Mouse (Mus musculus): Measurements from ENCODE around the gene E130308A19Rik. TPM values are rescaled to one million over a fixed set of nuclear protein-coding genes. Genes with fewer than 3 reads are reported as not detected.

The E130308A19Rik gene
- 10 to 100 TPM in 1 of 3 experiments, 1 to 10 TPM in 2; 7.0 to 25.5 (median 10.0) TPM for polyA plus RNA-seq (2017; shearing (Covaris generic))

DNA sequence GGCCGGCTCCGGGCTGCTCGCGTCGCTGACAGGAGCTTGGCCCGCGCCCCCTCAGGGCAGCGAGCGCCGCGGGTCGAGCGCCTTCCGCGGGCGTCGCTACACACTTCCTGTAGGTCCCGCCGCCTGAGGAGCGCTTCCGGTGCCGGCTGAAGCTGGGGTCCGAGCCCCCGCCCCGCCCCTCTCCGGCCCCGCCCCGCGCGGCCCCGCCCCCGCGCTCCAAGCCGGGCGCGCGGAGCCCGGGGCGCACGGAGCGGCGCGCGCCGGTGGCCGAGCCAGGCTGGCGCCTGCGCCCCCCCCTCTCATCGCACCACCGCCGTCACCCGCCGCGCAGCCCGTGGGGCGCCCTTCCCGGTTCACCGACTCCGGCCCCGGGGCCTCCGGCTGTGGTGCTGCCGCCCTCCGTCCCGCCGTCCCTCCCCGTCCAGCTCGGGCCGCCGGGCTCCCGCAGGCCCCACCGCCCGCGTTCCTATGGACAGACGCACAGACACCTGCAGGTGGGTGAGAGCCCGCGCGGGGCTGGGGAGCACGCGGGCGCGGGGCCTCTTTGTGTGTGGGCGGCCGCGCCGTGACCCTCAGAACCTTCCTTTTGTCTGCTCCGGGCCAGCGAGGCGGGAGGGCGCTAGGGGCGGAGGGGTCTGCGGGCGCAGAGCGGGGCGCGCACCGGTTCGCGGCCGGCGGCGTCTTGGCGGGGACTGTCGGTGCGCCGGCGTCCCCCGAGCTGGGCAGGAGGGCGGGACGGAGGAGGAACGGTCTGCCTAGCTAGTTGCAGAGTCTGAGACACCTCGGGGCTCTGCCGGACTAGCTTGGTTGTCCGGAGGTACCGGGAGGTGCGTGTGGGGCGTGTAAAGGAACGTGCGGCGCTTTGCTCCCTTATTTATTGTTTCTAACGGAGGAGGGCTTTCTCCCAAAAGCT lies at the start of gene E130308A19Rik:
TSS of gene E130308A19Rik (plus strand) at position 214 of the 913 bp plus-strand sequence.
- peak; percentile 86 for ATAC-seq

DNA sequence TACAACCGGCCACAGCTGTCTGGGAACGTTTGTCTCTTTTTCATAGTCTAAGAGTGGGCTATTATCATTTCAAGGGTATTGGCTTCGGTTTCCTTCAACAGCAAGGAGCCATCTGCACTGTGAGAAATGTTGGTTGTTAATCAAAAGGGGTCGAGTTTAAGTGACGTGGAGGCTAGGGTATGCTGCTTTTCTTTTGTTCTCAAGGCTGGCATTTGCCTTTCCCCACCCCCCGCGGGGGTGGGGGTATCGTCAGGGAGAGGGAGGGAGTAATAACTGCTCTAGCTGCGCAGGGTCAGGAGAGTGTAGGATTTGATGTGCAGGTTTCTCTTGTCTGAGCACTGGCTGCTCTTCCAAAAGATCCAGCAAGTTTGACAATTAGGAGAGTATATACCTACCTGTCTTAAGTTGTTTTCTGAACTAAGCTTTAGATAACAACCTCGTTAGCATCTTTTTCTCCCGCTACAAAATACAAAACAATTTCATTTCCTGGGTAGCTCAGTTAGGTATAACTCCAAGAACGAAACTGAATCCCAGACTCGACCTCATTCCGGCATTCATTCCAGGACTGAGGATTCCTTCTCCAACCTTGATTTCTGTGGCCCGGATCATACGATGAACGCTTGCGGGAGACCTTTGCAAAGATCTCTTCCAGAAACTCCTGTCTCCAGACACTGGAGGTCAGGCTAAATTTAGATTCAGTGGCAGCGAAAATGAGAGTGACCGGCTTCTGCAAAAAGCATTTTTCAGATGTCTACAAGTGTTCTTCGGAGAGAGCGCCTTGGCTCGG lies 45.3 kb upstream of the E130308A19Rik start:
- peak; percentile 22 for ATAC-seq

DNA sequence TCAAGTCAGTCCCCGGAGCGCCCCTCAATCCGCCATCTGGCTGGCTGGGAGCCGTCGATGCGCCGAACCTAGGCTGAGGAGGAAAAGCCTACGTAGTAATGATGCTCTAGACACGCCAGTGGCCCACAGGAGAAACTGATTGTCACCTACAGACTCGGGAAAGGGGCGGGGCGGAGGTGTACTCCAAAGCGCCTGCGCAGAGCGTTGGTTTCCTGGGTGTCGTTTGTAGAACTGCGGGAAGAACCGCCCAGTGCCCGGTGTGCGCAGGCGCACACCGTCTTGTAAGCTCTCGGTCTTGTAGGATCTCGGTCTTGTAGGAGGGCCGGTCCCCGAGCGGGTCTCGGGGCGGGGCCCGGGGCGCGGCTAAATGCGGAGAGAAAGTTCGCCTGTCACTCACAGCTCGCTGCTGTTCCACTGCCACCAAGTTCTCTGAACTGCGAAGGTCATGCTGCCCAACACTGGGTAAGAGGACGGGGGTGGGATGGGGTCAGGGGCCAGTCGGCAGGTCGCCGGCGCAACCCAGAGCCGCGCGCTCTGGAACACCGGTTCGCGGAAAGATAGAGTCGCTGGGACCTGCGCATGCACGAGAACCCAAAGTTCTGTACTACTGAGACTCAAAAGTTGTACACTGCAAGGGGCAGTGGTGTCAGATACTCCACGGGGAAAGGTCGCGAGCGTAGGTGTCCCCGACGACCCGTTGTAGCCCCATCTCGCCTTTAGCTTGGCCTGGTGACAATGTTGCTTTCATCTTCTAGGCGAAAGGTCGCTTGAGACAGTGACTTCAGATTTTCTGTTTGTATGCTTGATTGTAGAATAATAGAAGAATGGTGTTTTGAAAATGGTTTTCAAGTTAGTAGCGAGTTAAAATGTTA lies 44.5 kb upstream of the E130308A19Rik start, which contains the start of gene Hsdl2:
TSS of gene Hsdl2 (plus strand) at position 250 of the 872 bp plus-strand sequence.
- ATAC-seq, result peak; percentile 91

DNA sequence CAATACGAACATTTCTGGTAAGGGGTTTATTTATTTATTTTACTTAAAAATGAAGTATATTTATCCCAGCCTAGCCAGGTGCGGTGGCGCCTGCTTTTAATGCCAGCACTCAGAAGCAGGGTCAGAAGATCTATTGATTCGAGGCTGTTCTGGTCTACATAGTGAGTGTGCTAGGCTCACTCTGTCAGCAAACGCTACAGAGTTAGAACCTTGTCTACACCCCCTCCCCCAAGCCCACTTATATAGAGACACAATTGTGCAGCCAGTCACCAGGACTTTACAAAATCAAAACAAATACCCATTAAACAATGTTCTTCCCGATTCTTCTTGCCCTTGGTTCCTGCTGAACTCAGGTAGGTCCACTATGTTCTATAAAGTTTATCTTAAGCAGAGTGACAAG lies 43.8 kb upstream of the E130308A19Rik start:
- no peak for ATAC-seq

DNA sequence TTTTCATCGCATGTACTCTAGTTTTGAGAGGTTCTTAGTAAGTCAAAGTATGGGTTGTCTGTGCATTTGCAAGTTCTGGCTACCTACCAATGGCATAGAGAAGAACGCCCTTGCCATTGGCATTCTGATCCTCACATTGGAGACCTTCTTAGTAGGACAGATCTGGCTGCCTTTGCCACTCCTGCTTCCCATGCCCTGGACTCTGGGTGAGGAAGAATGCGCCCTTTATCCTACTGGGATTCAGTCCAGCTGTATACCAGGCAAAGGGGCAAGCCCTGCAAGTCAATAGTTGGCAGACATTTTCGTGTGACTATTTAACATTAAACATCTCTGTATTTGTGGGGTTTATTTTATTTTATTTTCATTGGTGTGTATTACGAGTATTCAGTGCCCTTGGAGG lies 40.9 kb upstream of the E130308A19Rik start:
- no peak for ATAC-seq

DNA sequence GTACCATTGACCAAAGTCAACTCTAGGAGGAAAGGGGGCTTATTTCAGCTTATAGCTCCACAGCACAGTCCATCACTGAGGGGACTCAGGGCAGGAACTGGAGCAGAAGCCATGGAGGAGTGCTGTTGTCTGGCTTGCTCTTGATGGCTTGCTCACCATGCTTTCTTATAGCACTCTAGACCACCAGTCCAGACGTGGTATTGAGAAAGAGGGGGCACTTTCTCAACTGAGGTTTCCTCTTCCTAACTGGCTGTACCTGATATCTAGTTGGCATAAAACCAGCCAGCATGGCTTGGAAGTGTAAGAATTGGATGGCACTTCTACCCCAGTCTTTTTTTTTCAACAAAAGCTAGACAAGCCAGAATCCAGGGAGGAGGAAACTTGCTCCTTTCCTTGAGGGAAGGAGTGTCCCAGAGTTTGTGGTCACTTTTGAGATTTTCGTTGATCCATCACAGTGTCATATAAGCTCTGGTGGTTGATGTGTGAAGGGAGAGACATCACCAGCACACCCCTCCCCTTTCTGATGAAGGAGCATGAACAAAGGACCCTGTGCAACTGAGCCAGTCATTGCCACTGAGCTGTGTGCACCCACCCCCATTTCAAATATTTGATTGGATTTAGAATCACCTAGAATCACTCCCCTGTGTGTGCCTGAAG lies 38.7 kb upstream of the E130308A19Rik start:
- no peak for ATAC-seq

DNA sequence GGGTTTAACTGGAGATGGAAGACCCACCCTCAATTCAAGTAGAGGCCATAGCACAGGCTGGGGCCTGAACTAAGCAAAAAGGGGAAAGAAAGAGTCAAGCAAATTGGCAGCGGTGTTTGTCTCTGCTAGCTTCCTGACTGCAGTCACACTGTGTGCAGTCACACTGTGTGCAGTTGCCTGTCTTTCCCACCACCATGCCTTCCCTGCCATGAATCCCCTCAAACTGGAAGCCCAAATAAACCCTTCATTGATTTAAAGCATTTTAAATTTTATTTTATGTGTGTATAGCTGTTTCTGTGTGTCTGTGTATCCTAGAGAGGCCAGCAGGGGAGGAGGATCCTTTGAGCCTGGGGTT lies 38.2 kb upstream of the E130308A19Rik start:
- ATAC-seq, result no peak

DNA sequence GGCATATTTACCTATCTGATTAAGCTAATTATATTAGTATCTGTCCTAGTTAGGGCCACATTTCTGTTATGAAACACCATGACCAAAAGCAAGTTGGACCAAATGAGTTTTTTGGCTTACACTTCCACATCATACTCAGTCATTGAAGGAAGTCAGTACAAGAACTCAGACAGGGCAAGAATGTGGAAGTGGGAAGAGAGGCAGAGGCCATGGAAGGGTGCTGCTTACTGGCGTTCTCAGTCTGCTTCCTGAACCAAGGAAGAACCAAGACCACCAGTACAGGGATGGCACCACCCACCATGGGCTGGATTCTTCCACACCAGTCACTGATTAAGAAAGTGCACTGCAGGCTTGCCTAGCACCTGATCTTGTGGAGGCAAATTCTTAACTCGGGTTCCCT lies 31.4 kb upstream of the E130308A19Rik start:
- ATAC-seq, result no peak

DNA sequence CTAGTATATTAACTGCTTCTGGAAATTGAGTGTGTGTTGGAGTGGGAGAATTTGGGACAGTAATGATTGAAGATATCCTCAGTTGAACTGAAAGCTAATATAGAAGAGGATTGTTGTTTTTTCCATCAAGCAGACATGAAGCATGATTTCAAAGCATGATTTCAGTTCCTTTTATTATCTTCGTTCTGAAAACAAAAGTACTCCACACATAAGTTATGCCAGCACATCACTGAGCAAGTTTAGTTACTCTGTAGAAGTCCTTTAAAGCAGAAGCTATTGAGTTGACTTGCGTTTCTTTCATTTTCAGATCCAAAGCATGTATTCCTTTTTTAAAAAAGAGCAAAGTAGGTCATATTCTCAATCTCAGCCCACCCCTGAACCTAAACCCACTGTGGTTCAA lies 29.5 kb upstream of the E130308A19Rik start:
- ATAC-seq, result no peak

DNA sequence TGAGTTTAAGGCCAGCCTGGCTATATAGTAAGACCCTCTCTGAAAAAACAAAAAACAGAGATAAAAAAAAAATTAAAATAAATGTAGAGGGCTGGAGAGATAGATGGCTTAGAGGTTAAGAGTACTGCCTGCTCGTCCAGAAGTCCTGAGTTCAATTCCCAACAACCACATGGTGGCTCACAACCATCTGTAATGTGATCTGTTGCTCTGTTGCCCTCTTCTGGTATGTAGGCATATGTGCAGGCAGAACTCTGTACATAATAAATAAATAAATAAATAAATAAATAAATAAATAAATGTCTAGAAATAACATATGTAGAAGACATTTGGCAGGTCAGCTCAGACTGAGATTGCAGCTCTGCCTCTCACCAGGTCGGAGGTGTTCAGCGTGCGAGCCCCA lies 23.3 kb upstream of the E130308A19Rik start:
- ATAC-seq, result no peak

DNA sequence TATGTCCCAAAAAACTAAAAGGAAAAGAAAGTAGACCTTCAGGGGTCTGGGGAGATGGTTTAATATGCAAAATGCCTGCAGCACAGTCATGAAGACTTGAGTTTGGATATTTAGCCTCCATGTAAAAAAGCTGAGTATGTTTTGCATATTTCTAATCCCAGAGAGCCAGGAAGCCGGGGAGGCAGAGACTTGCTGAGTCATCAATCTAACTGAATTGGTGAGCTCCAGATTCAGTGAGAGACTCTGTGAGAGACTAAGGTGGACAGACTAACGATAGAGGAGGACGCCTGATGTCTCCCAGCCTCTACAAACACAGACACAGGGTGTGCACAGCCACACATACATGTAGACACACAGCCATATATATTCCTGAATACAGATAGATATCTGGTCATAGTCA lies 21.1 kb upstream of the E130308A19Rik start:
- ATAC-seq, result no peak

DNA sequence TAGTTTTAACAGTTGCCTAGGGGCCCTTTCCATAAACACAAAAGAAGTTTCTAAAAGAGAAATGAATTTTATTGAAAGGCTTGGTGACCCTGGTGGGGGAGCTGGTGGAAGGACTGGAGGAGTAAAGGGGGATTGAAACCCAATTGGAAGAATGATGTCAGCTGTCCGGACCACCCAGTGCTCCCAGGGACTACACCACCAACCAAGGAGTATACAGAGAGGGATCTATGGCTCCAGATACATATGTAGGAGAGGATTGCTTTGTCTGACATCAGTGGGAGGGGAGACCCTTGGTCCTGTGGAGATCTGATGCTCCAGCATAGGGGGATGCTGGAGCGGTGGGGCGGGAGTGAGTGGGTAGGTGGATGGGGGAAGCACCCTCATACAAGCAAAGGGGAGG lies 20.5 kb upstream of the E130308A19Rik start:
- ATAC-seq, result no peak

DNA sequence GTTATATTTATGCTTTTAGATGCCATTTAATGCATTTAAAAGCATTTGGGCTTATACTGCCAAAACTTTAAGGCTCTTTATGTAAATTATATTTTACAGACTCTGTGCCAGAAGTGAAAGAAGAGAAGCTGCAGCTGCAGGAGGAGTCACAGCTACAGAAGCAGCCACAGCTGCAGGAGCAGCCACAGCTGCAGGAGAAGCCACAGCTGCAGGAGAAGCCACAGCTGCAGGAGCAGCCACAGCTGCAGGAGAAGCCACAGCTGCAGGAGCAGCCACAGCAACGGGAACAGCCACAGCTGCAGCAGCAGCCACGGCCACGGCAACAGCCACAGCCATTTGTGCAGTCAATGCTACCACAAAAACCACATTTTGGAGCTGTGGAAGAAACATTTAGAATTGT lies 15.6 kb upstream of the E130308A19Rik start:
- ATAC-seq, result no peak

DNA sequence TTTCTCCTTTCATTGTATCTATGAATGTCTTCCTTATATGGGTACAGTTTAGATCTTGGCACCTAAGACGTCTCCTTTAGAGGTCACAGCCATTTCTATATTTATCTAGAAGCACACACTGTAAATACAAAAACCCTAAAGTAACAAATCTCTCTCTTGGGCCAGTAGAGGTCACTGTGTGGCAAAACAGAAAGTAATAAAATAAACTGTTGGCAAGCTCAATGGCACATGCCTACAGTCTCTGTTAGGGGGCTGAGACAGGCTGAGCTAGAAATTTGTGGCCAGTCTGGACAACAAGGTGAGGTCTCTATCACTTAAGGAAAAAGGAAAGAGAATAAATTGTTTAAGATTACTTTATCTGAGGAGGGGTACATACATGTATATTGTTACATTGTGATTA lies 11.0 kb upstream of the E130308A19Rik start:
- peak; percentile 76 for ATAC-seq

DNA sequence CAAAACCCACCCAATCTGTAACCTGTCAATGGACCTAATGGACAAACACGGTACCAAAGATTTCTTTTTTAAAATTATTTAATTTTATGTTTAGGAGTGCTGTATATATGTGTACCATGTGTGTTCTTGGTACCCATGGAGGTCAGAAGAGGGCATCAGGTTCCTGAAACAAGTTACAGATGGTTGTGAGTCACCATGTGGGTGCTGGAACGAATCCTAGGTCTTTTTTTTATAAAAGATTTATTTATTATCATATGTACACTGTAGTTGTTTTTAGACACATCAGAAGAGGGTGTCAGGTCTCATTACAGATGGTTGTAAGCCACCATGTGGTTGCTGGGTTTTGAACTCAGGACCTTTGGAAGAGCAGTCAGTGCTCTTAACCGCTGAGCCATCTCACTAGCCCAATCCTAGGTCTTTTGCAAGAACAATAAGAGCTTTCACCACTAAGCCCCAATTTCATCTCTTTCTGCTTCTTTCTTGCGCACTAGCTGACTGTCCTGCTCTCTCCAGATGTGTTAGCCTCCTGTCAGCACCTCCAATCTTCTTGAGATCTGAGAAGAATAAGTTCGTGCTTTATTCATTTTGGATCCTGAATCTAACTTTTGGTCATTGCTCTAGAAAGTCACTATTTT lies 6.3 kb upstream of the E130308A19Rik start:
- ATAC-seq, result no peak

DNA sequence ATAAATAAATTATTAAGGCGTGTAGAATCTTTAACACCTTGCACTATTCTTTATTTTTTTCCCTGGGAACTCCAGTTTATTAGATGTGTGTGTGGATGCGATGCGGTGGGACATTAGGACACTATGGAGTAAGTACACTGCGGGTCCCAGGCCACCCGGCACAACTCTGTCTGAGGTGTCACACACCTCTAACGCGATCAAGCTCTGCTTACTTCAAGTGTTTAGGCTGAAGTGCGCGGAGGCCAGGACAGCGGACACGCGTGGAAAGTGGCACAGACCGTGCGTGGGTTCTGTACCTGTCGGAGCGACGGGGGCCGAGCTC lies 374 bp upstream of the E130308A19Rik start:
- peak; percentile 58 for ATAC-seq

DNA sequence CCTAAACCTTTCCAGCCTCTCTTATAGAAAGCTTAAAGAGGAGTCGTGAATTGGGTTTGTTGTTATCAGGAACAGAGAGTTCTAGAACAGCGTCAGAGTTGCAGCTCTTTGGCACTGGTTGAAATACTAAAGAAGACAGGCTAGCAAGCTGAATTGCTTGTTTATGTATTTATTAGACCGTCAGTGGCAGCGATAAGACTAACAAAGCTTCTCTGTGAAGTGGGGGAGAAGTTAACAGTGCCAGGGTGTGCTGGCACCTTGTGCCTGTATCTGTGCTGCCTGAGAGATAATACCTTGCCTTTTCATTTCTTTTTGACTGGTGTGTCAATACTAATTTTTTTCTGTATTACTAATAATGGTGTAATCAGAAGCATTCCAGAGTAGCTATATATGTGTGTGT lies 2.2 kb downstream of the E130308A19Rik start:
- no peak for ATAC-seq

DNA sequence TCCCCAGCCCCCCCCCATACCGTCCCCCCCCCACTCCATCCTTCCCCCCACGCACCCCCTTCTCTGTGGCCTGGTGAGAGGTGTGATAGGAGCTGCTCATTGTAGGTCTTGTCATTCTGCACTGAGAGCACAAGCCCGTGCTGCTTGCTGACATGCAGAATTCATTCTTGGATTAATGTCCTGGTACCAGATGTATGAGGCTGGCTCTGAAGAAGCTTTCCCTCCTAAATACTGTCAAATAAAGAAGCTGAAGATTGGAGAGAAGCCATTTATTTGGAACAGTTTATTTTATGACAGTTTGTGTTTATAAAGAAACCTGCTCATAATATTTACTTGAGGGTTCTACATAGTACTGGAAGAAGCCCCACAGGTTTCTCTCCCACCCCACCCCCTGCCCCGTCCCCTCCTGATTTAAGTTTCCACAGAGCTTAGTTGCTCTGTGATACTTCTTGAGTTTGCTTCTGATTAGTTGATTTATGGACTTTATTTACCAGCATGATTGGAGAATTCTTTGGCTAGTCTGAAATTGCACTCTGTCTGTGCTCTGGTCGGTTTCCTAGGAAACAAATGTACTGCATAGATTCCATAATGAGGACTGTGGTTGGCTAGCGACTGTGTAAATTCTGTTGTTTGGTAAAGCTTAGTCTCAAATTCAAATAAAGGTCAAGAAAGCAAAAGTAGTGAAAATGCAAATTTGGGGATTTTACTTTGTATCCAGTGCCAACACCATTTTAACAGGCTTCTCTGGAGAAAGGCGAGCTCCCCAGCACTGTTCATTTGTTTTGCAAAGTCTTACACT lies 3.3 kb downstream of the E130308A19Rik start:
- ATAC-seq, result no peak

DNA sequence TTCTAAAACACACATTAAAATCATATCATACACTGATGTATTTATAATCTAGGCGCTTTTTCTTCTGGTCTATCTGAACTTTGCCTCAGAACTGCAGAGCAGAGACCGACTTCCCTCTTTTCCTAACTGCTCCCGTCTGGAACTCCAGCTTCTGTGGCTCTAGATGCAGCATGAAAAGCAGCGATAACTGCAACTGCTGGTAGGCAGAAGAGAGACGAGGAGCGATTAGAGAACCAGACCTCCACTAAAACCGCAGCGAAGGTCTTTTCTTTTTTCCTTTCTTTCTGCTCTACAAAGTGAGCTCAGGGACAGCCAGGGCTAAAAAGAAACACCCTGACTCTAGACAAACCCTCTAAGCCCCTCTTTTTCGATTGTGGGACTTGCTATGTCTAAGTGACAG lies 4.1 kb downstream of the E130308A19Rik start:
- no peak for ATAC-seq

DNA sequence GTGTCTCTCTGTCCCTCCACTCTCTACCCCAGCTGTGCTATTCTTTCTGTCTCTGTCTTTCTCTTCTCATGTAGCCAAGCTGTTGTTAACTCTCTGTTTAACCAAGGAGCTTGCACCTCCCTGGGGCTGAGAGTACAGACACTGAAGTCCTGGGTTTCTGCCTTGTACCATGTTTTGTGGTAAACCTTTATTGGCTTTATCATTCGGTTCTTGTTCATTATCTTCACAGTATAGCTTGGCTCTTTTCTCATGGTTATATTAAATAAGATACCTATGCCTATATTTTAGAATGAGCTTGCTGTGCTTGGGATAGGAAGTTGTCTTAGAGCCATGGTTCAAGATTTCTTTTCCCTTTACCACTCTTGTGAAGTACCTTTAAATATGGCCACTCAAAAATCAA lies 8.5 kb downstream of the E130308A19Rik start:
- no peak for ATAC-seq

DNA sequence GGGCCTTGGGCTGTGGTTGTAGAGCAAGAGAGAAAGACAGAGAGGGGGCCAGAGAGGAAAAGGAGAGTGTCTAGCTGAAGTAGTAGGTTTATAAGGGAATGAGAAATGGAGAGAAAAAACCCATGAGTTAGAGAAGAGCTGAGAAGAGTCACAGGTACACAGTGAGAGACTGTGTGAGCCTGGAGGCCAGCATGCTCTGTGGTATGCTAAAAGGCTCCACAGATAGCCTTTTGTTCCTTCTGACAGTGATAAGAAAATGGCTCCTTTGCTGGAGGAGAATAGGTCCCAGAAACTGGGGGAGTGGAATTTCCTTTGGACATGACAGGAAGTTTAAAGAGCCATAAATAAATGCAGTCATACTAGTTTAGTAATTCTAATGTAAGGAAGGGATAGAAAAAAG lies 13.2 kb downstream of the E130308A19Rik start:
- ATAC-seq, result no peak
